Mouse (Mus musculus) neural tube, embryonic 13.5 days (tissue): ENCODE measurements at regions not wholly inside any gene's neighbourhood (a gene's known extent, or its start where the extent isn't known, plus 50 kb on each side); places are given as distances from the start of the nearest gene placed in this dataset.
A peak's percentile ranks its signal among the peaks of the same experiment; 100 is the strongest.

Source experiments
- ATAC-seq: fragments of 200-750 bp; cut with Nextera tagmentation; 2 replicates; pipeline ENCODE4 v1.8.0; 2017; ENCODE audit warnings: low read depth, mild to moderate bottlenecking, moderate TSS enrichment, moderate library complexity
- H3K27ac ChIP-seq: fragments of 300-500 bp; sonication (generic); replicated peaks from 2 replicates; pipeline ENCODE4 v1.5.1; 2015; ENCODE audit warnings: moderate library complexity, mild to moderate bottlenecking, inconsistent platforms
- H3K27me3 ChIP-seq: fragments of 300-500 bp; sonication (generic); 2 replicates; pipeline ENCODE4 v1.6.1; 2015; ENCODE audit warnings: mild to moderate bottlenecking, inconsistent platforms
- H3K36me3 ChIP-seq: fragments of 300-500 bp; sonication (generic); 2 replicates; pipeline ENCODE4 v1.6.1; 2015; ENCODE audit warnings: mild to moderate bottlenecking, inconsistent platforms
- H3K4me1 ChIP-seq: fragments of 300-500 bp; sonication (generic); replicated peaks from 2 replicates; pipeline ENCODE4 v1.6.1; 2015; ENCODE audit warnings: inconsistent platforms
- H3K4me2 ChIP-seq: fragments of 300-500 bp; sonication (generic); 2 replicates; pipeline ENCODE4 v1.6.1; 2015; ENCODE audit warnings: inconsistent platforms, mild to moderate bottlenecking, moderate library complexity
- H3K4me3 ChIP-seq: fragments of 300-500 bp; sonication (generic); 2 replicates; pipeline ENCODE4 v1.5.1; 2015; ENCODE audit warnings: mild to moderate bottlenecking, inconsistent platforms
- H3K9ac ChIP-seq: fragments of 300-500 bp; sonication (generic); 2 replicates; pipeline ENCODE4 v1.6.1; 2015; ENCODE audit warnings: moderate library complexity, mild to moderate bottlenecking, inconsistent platforms
- H3K9me3 ChIP-seq: fragments of 300-500 bp; sonication (generic); 2 replicates; pipeline ENCODE4 v1.6.1; 2016; ENCODE audit warnings: inconsistent platforms
- WGBS: fragments of 180-500 bp; shearing (Covaris S2); methylation state at CpG from one replicate; pipeline ENCODE4 v1.1.7; 2015; 5-methylcytosine and 5-hydroxymethylcytosine counted together

- no peak overlapping the region for H3K4me2 ChIP-seq
- H3K4me1 ChIP-seq = no peaks in the 10 kb centered on the region
- no peak for ATAC-seq
- 72% methylated on average over 2 of the region's 2 CpGs for WGBS
- H3K27me3 ChIP-seq = no peaks in the 10 kb centered on the region
- H3K9me3 ChIP-seq = no peaks in the 10 kb centered on the region
- H3K36me3 ChIP-seq = no peaks in the 10 kb centered on the region
- H3K4me3 ChIP-seq = no peak overlapping the region
- no peak overlapping the region for H3K9ac ChIP-seq
- no peak overlapping the region for H3K27ac ChIP-seq
These were observed 145.6 kb upstream of the Nfe2l3 start for GRCm38 (mm10) chr6:51286836-51287235.

- H3K36me3 ChIP-seq = no peaks in the 10 kb centered on the region
- H3K4me3 ChIP-seq = no peak overlapping the region
- no peaks in the 10 kb centered on the region for H3K4me1 ChIP-seq
- H3K4me2 ChIP-seq = no peak overlapping the region
- WGBS = 55% methylated on average over 2 of the region's 2 CpGs
- no peaks in the 10 kb centered on the region for H3K27me3 ChIP-seq
- no peak overlapping the region for H3K9ac ChIP-seq
- H3K27ac ChIP-seq = no peak overlapping the region
- no peak for ATAC-seq
- H3K9me3 ChIP-seq = no peaks in the 10 kb centered on the region
These were observed 145.1 kb upstream of the Nfe2l3 start for GRCm38 (mm10) chr6:51287383-51287782.

- Histone ChIP-seq H3K4me1 (no peaks in the 10 kb centered on the region), H3K36me3 (no peaks in the 10 kb centered on the region), H3K9ac (no peak overlapping the region), H3K27ac (no peak overlapping the region), H3K27me3 (no peaks in the 10 kb centered on the region), H3K4me3 (no peak overlapping the region), H3K4me2 (no peak overlapping the region), H3K9me3 (no peaks in the 10 kb centered on the region)
- WGBS = 44% methylated on average over 6 of the region's 6 CpGs
- no peak for ATAC-seq
These were observed 144.7 kb upstream of the Nfe2l3 start for GRCm38 (mm10) chr6:51287807-51288206.

- H3K36me3 ChIP-seq = no peaks in the 10 kb centered on the region
- no peak overlapping the region for H3K9ac ChIP-seq
- no peak for ATAC-seq
- no peaks in the 10 kb centered on the region for H3K9me3 ChIP-seq
- H3K4me3 ChIP-seq = no peak overlapping the region
- 75% methylated on average over 7 of the region's 7 CpGs for WGBS
- no peak overlapping the region for H3K27ac ChIP-seq
- no peak overlapping the region for H3K4me2 ChIP-seq
- H3K4me1 ChIP-seq = no peaks in the 10 kb centered on the region
- no peaks in the 10 kb centered on the region for H3K27me3 ChIP-seq
These were observed 144.0 kb upstream of the Nfe2l3 start for GRCm38 (mm10) chr6:51288306-51289066.

- H3K4me2 ChIP-seq = no peak overlapping the region
- 80% methylated on average over 6 of the region's 6 CpGs for WGBS
These were observed 143.3 kb upstream of the Nfe2l3 start for GRCm38 (mm10) chr6:51289067-51289725.

GRCm38 (mm10) chr6:51300694-51301417 lies 131.6 kb upstream of the Nfe2l3 start:
- H3K9ac ChIP-seq = no peak overlapping the region
- H3K27me3 ChIP-seq = no peaks in the 10 kb centered on the region
- H3K4me2 ChIP-seq = no peak overlapping the region
- H3K36me3 ChIP-seq = no peaks in the 10 kb centered on the region
- WGBS = 79% methylated on average over 11 of the region's 11 CpGs
- no peak for ATAC-seq
- no peaks in the 10 kb centered on the region for H3K4me1 ChIP-seq
- no peaks in the 10 kb centered on the region for H3K9me3 ChIP-seq
- H3K27ac ChIP-seq = no peak overlapping the region
- no peak overlapping the region for H3K4me3 ChIP-seq

More at GRCm38 (mm10) chr6:51289067-51289725, 143.3 kb upstream of the Nfe2l3 start:
- H3K36me3 ChIP-seq = no peaks in the 10 kb centered on the region
- H3K27ac ChIP-seq = no peak overlapping the region
- no peaks in the 10 kb centered on the region for H3K9me3 ChIP-seq
- ATAC-seq = no peak
- H3K27me3 ChIP-seq = no peaks in the 10 kb centered on the region
- no peaks in the 10 kb centered on the region for H3K4me1 ChIP-seq
- H3K9ac ChIP-seq = no peak overlapping the region
- no peak overlapping the region for H3K4me3 ChIP-seq

GRCm38 (mm10) chr6:51301831-51302230 lies 130.6 kb upstream of the Nfe2l3 start:
- Histone ChIP-seq H3K9ac (no peak overlapping the region), H3K4me2 (no peak overlapping the region), H3K4me1 (no peaks in the 10 kb centered on the region), H3K36me3 (no peaks in the 10 kb centered on the region), H3K4me3 (no peak overlapping the region), H3K27ac (no peak overlapping the region), H3K27me3 (no peaks in the 10 kb centered on the region), H3K9me3 (no peaks in the 10 kb centered on the region)
- ATAC-seq = no peak
- WGBS = 94% methylated on average over 4 of the region's 4 CpGs

- no peak for ATAC-seq
These were observed 130.2 kb upstream of the Nfe2l3 start for GRCm38 (mm10) chr6:51302240-51302639.

GRCm38 (mm10) chr6:51318341-51318740 lies 114.1 kb upstream of the Nfe2l3 start:
- H3K4me2 ChIP-seq = no peak overlapping the region
- H3K27ac ChIP-seq = no peak overlapping the region
- no peak overlapping the region for H3K4me3 ChIP-seq
- no peak overlapping the region for H3K9ac ChIP-seq
- no peak for ATAC-seq
- 71% methylated on average over 2 of the region's 2 CpGs for WGBS
- H3K36me3 ChIP-seq = no peaks in the 10 kb centered on the region
- no peaks in the 10 kb centered on the region for H3K9me3 ChIP-seq
- H3K4me1 ChIP-seq = peaks cover 4% of the 10 kb centered on the region; the same call in 1 of the 2 replicates
- no peaks in the 10 kb centered on the region for H3K27me3 ChIP-seq

More at GRCm38 (mm10) chr6:51302240-51302639, 130.2 kb upstream of the Nfe2l3 start:
- H3K27ac ChIP-seq = no peak overlapping the region
- H3K27me3 ChIP-seq = no peaks in the 10 kb centered on the region
- 94% methylated on average over 7 of the region's 7 CpGs for WGBS
- no peak overlapping the region for H3K4me3 ChIP-seq
- no peak overlapping the region for H3K4me2 ChIP-seq
- no peaks in the 10 kb centered on the region for H3K9me3 ChIP-seq
- no peaks in the 10 kb centered on the region for H3K4me1 ChIP-seq
- H3K9ac ChIP-seq = no peak overlapping the region
- no peaks in the 10 kb centered on the region for H3K36me3 ChIP-seq

- Histone ChIP-seq H3K27me3 (no peaks in the 10 kb centered on the region), H3K9me3 (no peaks in the 10 kb centered on the region), H3K4me3 (no peak overlapping the region), H3K27ac (no peak overlapping the region), H3K9ac (no peak overlapping the region), H3K36me3 (no peaks in the 10 kb centered on the region), H3K4me2 (no peak overlapping the region), H3K4me1 (peaks cover 4% of the 10 kb centered on the region; the same call in 1 of the 2 replicates)
- ATAC-seq = no peak
- WGBS = 69% methylated on average over 1 of the region's 1 CpGs
These were observed 112.5 kb upstream of the Nfe2l3 start for GRCm38 (mm10) chr6:51320019-51320418.

GRCm38 (mm10) chr6:51320676-51321419 lies 111.6 kb upstream of the Nfe2l3 start:
- no peak overlapping the region for H3K4me2 ChIP-seq
- peak; percentile 15; the same call in 1 of the 2 replicates for ATAC-seq
- WGBS = 50% methylated on average over 8 of the region's 8 CpGs
- no peak overlapping the region for H3K9ac ChIP-seq
- H3K27ac ChIP-seq = peak overlapping the region; percentile 56; the same call in 1 of the 2 replicates
- no peaks in the 10 kb centered on the region for H3K9me3 ChIP-seq
- no peaks in the 10 kb centered on the region for H3K27me3 ChIP-seq
- no peak overlapping the region for H3K4me3 ChIP-seq
- no peaks in the 10 kb centered on the region for H3K36me3 ChIP-seq
- peaks cover 4% of the 10 kb centered on the region; the same call in 1 of the 2 replicates for H3K4me1 ChIP-seq
